Mouse (Mus musculus) G1E (cell line): Measurements from ENCODE around the gene Cblc. TPM values are rescaled to one million over a fixed set of nuclear protein-coding genes. Genes with fewer than 3 reads are reported as not detected.

Source experiments
- ATAC-seq: 2 replicates; pipeline ENCODE4 v1.8.0; 2016; ENCODE audit warnings: mild to moderate bottlenecking; ENCODE audit not compliant: insufficient number of reproducible peaks, poor library complexity, low FRiP score, severe bottlenecking; ENCODE audit errors: extremely low read depth
- DNase-seq: peaks from one replicate; pipeline ENCODE4 v3.0.0; 2012; ENCODE audit warnings: low spot score
- H3K27me3 ChIP-seq: 2 replicates; pipeline ENCODE4 v1.6.1; 2012; ENCODE audit warnings: mild to moderate bottlenecking, low read length, inconsistent platforms; ENCODE audit not compliant: insufficient read depth
- H3K36me3 ChIP-seq: replicated peaks from 2 replicates; pipeline ENCODE3; 2012; ENCODE audit warnings: mild to moderate bottlenecking, inconsistent platforms
- H3K4me1 ChIP-seq: 2 replicates; pipeline ENCODE4 v1.6.1; 2012; ENCODE audit warnings: low read depth, low read length, inconsistent platforms, mixed read lengths; ENCODE audit not compliant: insufficient read depth
- H3K4me3 ChIP-seq: 2 replicates; pipeline ENCODE4 v1.5.1; 2012; ENCODE audit warnings: low read depth, mild to moderate bottlenecking, inconsistent platforms, low read length, moderate library complexity, mixed read lengths
- H3K9me3 ChIP-seq: replicated peaks from 2 replicates; pipeline ENCODE4 v1.6.1; 2012; ENCODE audit warnings: inconsistent platforms
- CTCF ChIP-seq: IDR thresholded peaks from 2 replicates; pipeline ENCODE4 v1.5.1; 2012; ENCODE audit warnings: low read depth, low read length, inconsistent platforms, mixed read lengths
- GATA1 ChIP-seq: IDR thresholded peaks from 2 replicates; pipeline ENCODE4 v1.6.1; 2012; ENCODE audit warnings: borderline replicate concordance, low read length, inconsistent platforms, mixed read lengths
- GATA2 ChIP-seq: IDR thresholded peaks from 2 replicates; pipeline ENCODE4 v1.6.1; 2012; ENCODE audit warnings: low read depth, low read length, inconsistent platforms, borderline replicate concordance
- POLR2AphosphoS5 ChIP-seq: IDR thresholded peaks from 2 replicates; pipeline ENCODE4 v1.6.1; 2012; ENCODE audit warnings: low read depth, low read length, inconsistent platforms; ENCODE audit not compliant: insufficient replicate concordance
- TAL1 ChIP-seq: conservative IDR thresholded peaks from 2 replicates; pipeline ENCODE4 v1.6.1; 2012; ENCODE audit warnings: low read depth, low read length, inconsistent platforms, mixed read lengths
- polyA plus RNA-seq: library from polyadenylated mRNA; stranded (reverse); fragments of >175 nt; gene quantifications from 2 replicates; pipeline ENCODE4 v1.2.3, GENCODE M21; 2012
- total RNA-seq, 2 experiments: library from RNA; stranded (forward) in 1 of 2; stranded (reverse) in 1 of 2; fragments of 200-1000 nt in 1 of 2; fragments of >200 nt in 1 of 2; fragmentation: Nextera tagmentation in 1 of 2; gene quantifications; 2 replicates each; pipeline ENCODE4 v1.2.3; 2014 to 2017

Gene Cblc
- total and polyA plus RNA-seq, 3 experiments = not detected

DNA sequence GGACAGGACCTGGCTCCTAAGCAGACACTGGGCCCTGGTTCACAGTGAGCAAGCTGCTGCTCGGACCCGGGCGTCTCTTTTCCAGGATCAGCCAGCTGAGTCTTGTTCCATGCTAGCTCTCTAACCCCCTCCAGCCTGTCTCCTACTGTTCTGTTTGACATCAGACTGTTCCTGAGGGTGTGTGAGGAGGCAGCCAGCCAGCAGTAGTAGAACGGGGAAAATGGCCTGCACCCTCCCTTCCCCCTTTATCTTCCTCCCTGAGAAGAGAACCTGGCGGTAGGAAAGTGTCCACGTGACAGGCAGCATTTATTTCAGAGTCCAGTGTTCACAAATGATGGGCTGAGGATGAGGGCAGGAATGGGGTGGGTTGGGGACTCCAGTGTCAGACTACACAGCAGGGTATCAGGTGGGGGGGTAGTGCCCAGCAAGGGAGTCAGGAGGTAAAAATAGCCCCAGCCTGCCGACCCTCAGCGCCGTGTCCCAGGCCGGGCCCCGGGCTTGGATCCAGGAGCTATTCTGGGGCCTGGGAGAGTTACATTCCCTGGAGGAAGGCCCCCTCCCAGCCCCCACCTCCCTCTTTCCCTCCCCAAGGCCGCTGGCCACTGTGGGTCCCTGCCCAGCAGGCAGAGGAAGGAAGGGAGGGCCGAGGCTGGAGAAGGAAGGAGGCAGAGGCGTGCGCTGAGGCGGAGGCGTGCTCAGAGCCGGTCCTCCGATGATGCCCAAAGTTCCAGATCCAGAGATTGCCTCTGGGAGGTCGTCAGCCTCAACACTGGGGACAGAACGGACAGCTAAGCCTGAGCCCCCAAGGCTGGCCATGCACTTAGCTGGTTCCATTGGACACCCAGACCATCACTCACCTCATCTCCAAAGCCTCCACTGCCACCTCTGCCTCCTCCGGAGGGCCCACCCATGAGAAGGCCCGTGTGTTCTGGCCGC, 40.5 kb downstream of the Cblc start:
- DNase-seq (no peak), ATAC-seq (no peak)
- TF ChIP-seq GATA1 (no peak), CTCF (no peak), POLR2AphosphoS5 (no peak), TAL1 (no peak), GATA2 (no peak)
- peaks cover 12% of the 10 kb centered on the region for H3K4me1 ChIP-seq
- no peaks in the 10 kb centered on the region for H3K36me3 ChIP-seq
- 0 out of 2 replicates have a peak, but pooled peaks cover 2% of the 10 kb centered on the region for H3K9me3 ChIP-seq
- H3K27me3 ChIP-seq = peaks cover 19% of the 10 kb centered on the region
- no peak overlapping the region for H3K4me3 ChIP-seq

- H3K4me3 ChIP-seq = no peak overlapping the region
- H3K4me1 ChIP-seq = peaks cover 15% of the 10 kb centered on the region
- ATAC-seq (no peak), DNase-seq (no peak)
- H3K36me3 ChIP-seq = no peaks in the 10 kb centered on the region
- peaks cover 16% of the 10 kb centered on the region for H3K27me3 ChIP-seq
- no peak for TF ChIP-seq GATA1
- H3K9me3 ChIP-seq = 0 out of 2 replicates have a peak, but pooled peaks cover 2% of the 10 kb centered on the region
Observed at GRCm38 (mm10) chr7:19755008-19755407, 41.6 kb downstream of the Cblc start.

- 0 out of 2 replicates have a peak, but pooled peaks cover 2% of the 10 kb centered on the region for H3K9me3 ChIP-seq
- ATAC-seq (no peak), DNase-seq (no peak)
- TF ChIP-seq GATA2 (no peak), CTCF (no peak)
- no peak overlapping the region for H3K4me3 ChIP-seq
- no peaks in the 10 kb centered on the region for H3K36me3 ChIP-seq
- H3K4me1 ChIP-seq = peaks cover 20% of the 10 kb centered on the region
- peaks cover 16% of the 10 kb centered on the region for H3K27me3 ChIP-seq
Observed at GRCm38 (mm10) chr7:19754065-19754464, 42.5 kb downstream of the Cblc start.

GRCm38 (mm10) chr7:19753587-19753986, 43.0 kb downstream of the Cblc start:
- no peak for DNase-seq
- H3K4me1 ChIP-seq = peaks cover 24% of the 10 kb centered on the region
- TF ChIP-seq TAL1 (no peak), GATA2 (no peak), GATA1 (no peak), POLR2AphosphoS5 (no peak), CTCF (no peak)
- H3K9me3 ChIP-seq = 0 out of 2 replicates have a peak, but pooled peaks cover 2% of the 10 kb centered on the region
- H3K4me3 ChIP-seq = no peak overlapping the region
- H3K27me3 ChIP-seq = peaks cover 11% of the 10 kb centered on the region
- ATAC-seq = no peak
- no peaks in the 10 kb centered on the region for H3K36me3 ChIP-seq

- no peak for ATAC-seq
- no peak for DNase-seq
- Histone ChIP-seq H3K4me1 (peaks cover 34% of the 10 kb centered on the region), H3K4me3 (no peak overlapping the region), H3K9me3 (0 out of 2 replicates have a peak, but pooled peaks cover 2% of the 10 kb centered on the region), H3K36me3 (no peaks in the 10 kb centered on the region), H3K27me3 (peaks cover 11% of the 10 kb centered on the region)
- no peak for TF ChIP-seq CTCF
- no peak for TF ChIP-seq POLR2AphosphoS5
- TF ChIP-seq TAL1 = no peak
Observed at GRCm38 (mm10) chr7:19752652-19753051, 44.0 kb downstream of the Cblc start.

DNA sequence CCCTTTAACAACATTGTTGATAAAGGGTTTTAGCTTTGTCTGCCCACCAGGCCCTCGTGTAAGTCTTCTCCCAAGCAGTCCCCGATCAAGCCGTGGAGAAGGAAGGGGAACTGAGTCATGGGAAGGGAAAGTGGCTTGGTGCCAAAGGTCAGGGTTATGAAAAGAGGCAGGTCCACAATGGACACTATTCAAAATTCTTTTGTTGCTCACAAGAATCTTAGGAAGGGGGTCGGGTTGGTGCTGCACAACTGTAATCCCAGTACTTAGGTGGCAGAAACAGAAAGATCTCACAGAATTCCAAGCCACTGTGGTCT, 45.6 kb downstream of the Cblc start:
- TF ChIP-seq CTCF = no peak
- TF ChIP-seq GATA2 = no peak
- TF ChIP-seq POLR2AphosphoS5 = no peak
- TF ChIP-seq GATA1 = no peak
- no peak for ATAC-seq
- Histone ChIP-seq H3K4me3 (no peak overlapping the region), H3K4me1 (peaks cover 49% of the 10 kb centered on the region), H3K36me3 (peaks cover 6% of the 10 kb centered on the region), H3K27me3 (peaks cover 5% of the 10 kb centered on the region), H3K9me3 (0 out of 2 replicates have a peak, but pooled peaks cover 2% of the 10 kb centered on the region)
- DNase-seq = no peak
